Mouse (Mus musculus): ENCODE results near the gene Vipas39. TPM values are rescaled to one million over a fixed set of nuclear protein-coding genes. Genes with fewer than 3 reads are reported as not detected.

Gene Vipas39
- polyA plus RNA-seq, 1 experiment from 2014 or later, result 62.5 TPM

GRCm38 (mm10) chr12:87253878-87254277 is 12.2 kb downstream of the Vipas39 start:
- no peaks in the 10 kb centered on the region for H3K27me3 ChIP-seq (ENCODE audit: control insufficient read depth, insufficient read depth, low read length)
- no peaks in the 10 kb centered on the region for H3K9me3 ChIP-seq (ENCODE audit: control insufficient read depth, low read length)
- H3K9ac ChIP-seq (ENCODE audit: low read length), result no peak overlapping the region
- H3K36me3 ChIP-seq (ENCODE audit: control insufficient read depth, insufficient read depth, low read length), result peaks cover 23% of the 10 kb centered on the region
- ATAC-seq (ENCODE audit: insufficient read depth, low FRiP score, low TSS enrichment) (no peak), DNase-seq (ENCODE audit: low spot score) (no peak)
- 95% methylated on average over 6 of the region's 6 CpGs for WGBS
- H3K4me1 ChIP-seq (ENCODE audit: control insufficient read depth, insufficient read depth, low read length), result no peaks in the 10 kb centered on the region
- no peak overlapping the region for H3K27ac ChIP-seq (ENCODE audit: low read depth, low read length)
- H3K4me3 ChIP-seq (ENCODE audit: low read depth, low read length), result no peak overlapping the region
- no peak overlapping the region for H3K4me2 ChIP-seq (ENCODE audit: low read depth)

GRCm38 (mm10) chr12:87250161-87250560 is 15.9 kb downstream of the Vipas39 start:
- Histone ChIP-seq H3K36me3 (ENCODE audit: control insufficient read depth, insufficient read depth, low read length) (peaks cover 22% of the 10 kb centered on the region), H3K4me3 (ENCODE audit: low read depth, low read length) (no peak overlapping the region), H3K27me3 (ENCODE audit: control insufficient read depth, insufficient read depth, low read length) (no peaks in the 10 kb centered on the region), H3K4me1 (ENCODE audit: control insufficient read depth, insufficient read depth, low read length) (no peaks in the 10 kb centered on the region), H3K4me2 (ENCODE audit: low read depth) (no peak overlapping the region), H3K9ac (ENCODE audit: low read length) (no peak overlapping the region), H3K27ac (ENCODE audit: low read depth, low read length) (no peak overlapping the region), H3K9me3 (ENCODE audit: control insufficient read depth, low read length) (no peaks in the 10 kb centered on the region)
- DNase-seq (ENCODE audit: low spot score), result no peak
- no peak for ATAC-seq (ENCODE audit: insufficient read depth, low FRiP score, low TSS enrichment)
- WGBS, result 95% methylated on average over 6 of the region's 6 CpGs

- DNase-seq (ENCODE audit: low spot score), result no peak
- Histone ChIP-seq H3K9me3 (ENCODE audit: control insufficient read depth, low read length) (no peaks in the 10 kb centered on the region), H3K36me3 (ENCODE audit: control insufficient read depth, insufficient read depth, low read length) (peaks cover 17% of the 10 kb centered on the region), H3K27ac (ENCODE audit: low read depth, low read length) (no peak within 1 kb of the TSS), H3K27me3 (ENCODE audit: control insufficient read depth, insufficient read depth, low read length) (no peaks in the 10 kb centered on the region), H3K9ac (ENCODE audit: low read length) (no peak within 1 kb of the TSS), H3K4me1 (ENCODE audit: control insufficient read depth, insufficient read depth, low read length) (no peaks in the 10 kb centered on the region), H3K4me2 (ENCODE audit: low read depth) (no peak within 1 kb of the TSS), H3K4me3 (ENCODE audit: low read depth, low read length) (no peak within 1 kb of the TSS)
- WGBS, result 93% methylated on average over 1 of the region's 1 CpGs
- ATAC-seq (ENCODE audit: insufficient read depth, low FRiP score, low TSS enrichment), result no peak
These were observed 27.4 kb downstream of the Vipas39 start, which contains the start of gene Noxred1 for GRCm38 (mm10) chr12:87238632-87239031. Noxred1 (minus strand) TSS chr12:87238732.

- Histone ChIP-seq H3K4me1 (ENCODE audit: control insufficient read depth, insufficient read depth, low read length) (no peaks in the 10 kb centered on the region), H3K4me2 (ENCODE audit: low read depth) (no peak overlapping the region), H3K9me3 (ENCODE audit: control insufficient read depth, low read length) (no peaks in the 10 kb centered on the region), H3K27ac (ENCODE audit: low read depth, low read length) (no peak overlapping the region), H3K36me3 (ENCODE audit: control insufficient read depth, insufficient read depth, low read length) (peaks cover 13% of the 10 kb centered on the region), H3K9ac (ENCODE audit: low read length) (no peak overlapping the region), H3K4me3 (ENCODE audit: low read depth, low read length) (no peak overlapping the region), H3K27me3 (ENCODE audit: control insufficient read depth, insufficient read depth, low read length) (no peaks in the 10 kb centered on the region)
- DNase-seq (ENCODE audit: low spot score), result no peak
- 81% methylated on average over 5 of the region's 5 CpGs for WGBS
- no peak for ATAC-seq (ENCODE audit: insufficient read depth, low FRiP score, low TSS enrichment)
These were observed 29.1 kb downstream of the Vipas39 start for GRCm38 (mm10) chr12:87236882-87237483.

GRCm38 (mm10) chr12:87230379-87230895 is 35.6 kb downstream of the Vipas39 start:
- Histone ChIP-seq H3K4me2 (ENCODE audit: low read depth) (no peak overlapping the region), H3K9me3 (ENCODE audit: control insufficient read depth, low read length) (no peaks in the 10 kb centered on the region), H3K27me3 (ENCODE audit: control insufficient read depth, insufficient read depth, low read length) (no peaks in the 10 kb centered on the region), H3K36me3 (ENCODE audit: control insufficient read depth, insufficient read depth, low read length) (no peaks in the 10 kb centered on the region), H3K4me1 (ENCODE audit: control insufficient read depth, insufficient read depth, low read length) (no peaks in the 10 kb centered on the region), H3K4me3 (ENCODE audit: low read depth, low read length) (no peak overlapping the region), H3K9ac (ENCODE audit: low read length) (no peak overlapping the region), H3K27ac (ENCODE audit: low read depth, low read length) (no peak overlapping the region)
- DNase-seq (ENCODE audit: low spot score) (no peak), ATAC-seq (ENCODE audit: insufficient read depth, low FRiP score, low TSS enrichment) (no peak)

- Histone ChIP-seq H3K4me1 (ENCODE audit: control insufficient read depth, insufficient read depth, low read length) (no peaks in the 10 kb centered on the region), H3K9ac (ENCODE audit: low read length) (no peak overlapping the region), H3K27me3 (ENCODE audit: control insufficient read depth, insufficient read depth, low read length) (no peaks in the 10 kb centered on the region), H3K9me3 (ENCODE audit: control insufficient read depth, low read length) (no peaks in the 10 kb centered on the region), H3K27ac (ENCODE audit: low read depth, low read length) (no peak overlapping the region), H3K36me3 (ENCODE audit: control insufficient read depth, insufficient read depth, low read length) (no peaks in the 10 kb centered on the region), H3K4me2 (ENCODE audit: low read depth) (no peak overlapping the region), H3K4me3 (ENCODE audit: low read depth, low read length) (no peak overlapping the region)
- ATAC-seq (ENCODE audit: insufficient read depth, low FRiP score, low TSS enrichment) (no peak), DNase-seq (ENCODE audit: low spot score) (no peak)
- 93% methylated on average over 2 of the region's 2 CpGs for WGBS
These were observed 36.4 kb downstream of the Vipas39 start for GRCm38 (mm10) chr12:87229633-87230032.

- ATAC-seq (ENCODE audit: insufficient read depth, low FRiP score, low TSS enrichment) (no peak), DNase-seq (ENCODE audit: low spot score) (no peak)
- H3K27ac ChIP-seq (ENCODE audit: low read depth, low read length), result no peak overlapping the region
- H3K36me3 ChIP-seq (ENCODE audit: control insufficient read depth, insufficient read depth, low read length), result no peaks in the 10 kb centered on the region
- 79% methylated on average over 7 of the region's 7 CpGs for WGBS
- H3K4me2 ChIP-seq (ENCODE audit: low read depth), result no peak overlapping the region
- H3K9ac ChIP-seq (ENCODE audit: low read length), result no peak overlapping the region
- H3K9me3 ChIP-seq (ENCODE audit: control insufficient read depth, low read length), result no peaks in the 10 kb centered on the region
- H3K27me3 ChIP-seq (ENCODE audit: control insufficient read depth, insufficient read depth, low read length), result no peaks in the 10 kb centered on the region
- H3K4me1 ChIP-seq (ENCODE audit: control insufficient read depth, insufficient read depth, low read length), result no peaks in the 10 kb centered on the region
- no peak overlapping the region for H3K4me3 ChIP-seq (ENCODE audit: low read depth, low read length)
These were observed 39.3 kb downstream of the Vipas39 start for GRCm38 (mm10) chr12:87226801-87227200.

- DNase-seq (ENCODE audit: low spot score) (no peak), ATAC-seq (ENCODE audit: insufficient read depth, low FRiP score, low TSS enrichment) (no peak)
- Histone ChIP-seq H3K27me3 (ENCODE audit: control insufficient read depth, insufficient read depth, low read length) (no peaks in the 10 kb centered on the region), H3K27ac (ENCODE audit: low read depth, low read length) (no peak overlapping the region), H3K36me3 (ENCODE audit: control insufficient read depth, insufficient read depth, low read length) (no peaks in the 10 kb centered on the region), H3K4me2 (ENCODE audit: low read depth) (no peak overlapping the region), H3K9ac (ENCODE audit: low read length) (no peak overlapping the region), H3K4me3 (ENCODE audit: low read depth, low read length) (no peak overlapping the region), H3K4me1 (ENCODE audit: control insufficient read depth, insufficient read depth, low read length) (no peaks in the 10 kb centered on the region), H3K9me3 (ENCODE audit: control insufficient read depth, low read length) (no peaks in the 10 kb centered on the region)
- WGBS, result 73% methylated on average over 10 of the region's 10 CpGs
These were observed 41.1 kb downstream of the Vipas39 start for GRCm38 (mm10) chr12:87224950-87225349.

GRCm38 (mm10) chr12:87219362-87219761 is 46.7 kb downstream of the Vipas39 start:
- no peaks in the 10 kb centered on the region for H3K4me1 ChIP-seq (ENCODE audit: control insufficient read depth, insufficient read depth, low read length)
- ATAC-seq (ENCODE audit: insufficient read depth, low FRiP score, low TSS enrichment) (no peak), DNase-seq (ENCODE audit: low spot score) (no peak)
- no peak overlapping the region for H3K9ac ChIP-seq (ENCODE audit: low read length)
- no peak overlapping the region for H3K4me3 ChIP-seq (ENCODE audit: low read depth, low read length)
- no peaks in the 10 kb centered on the region for H3K9me3 ChIP-seq (ENCODE audit: control insufficient read depth, low read length)
- H3K27ac ChIP-seq (ENCODE audit: low read depth, low read length), result no peak overlapping the region
- no peaks in the 10 kb centered on the region for H3K27me3 ChIP-seq (ENCODE audit: control insufficient read depth, insufficient read depth, low read length)
- 74% methylated on average over 7 of the region's 7 CpGs for WGBS
- no peaks in the 10 kb centered on the region for H3K36me3 ChIP-seq (ENCODE audit: control insufficient read depth, insufficient read depth, low read length)
- no peak overlapping the region for H3K4me2 ChIP-seq (ENCODE audit: low read depth)

All from neural tube, embryonic 11.5 days (tissue).